Mouse (Mus musculus) bone marrow macrophage, adult 2 months (primary cell): ENCODE data around the gene Manbal. TPM values are rescaled to one million over a fixed set of nuclear protein-coding genes. Genes with fewer than 3 reads are reported as not detected.

ENCODE experiments used
- H3K27ac ChIP-seq: 2 replicates; pipeline ENCODE4 v1.5.1; 2012; ENCODE audit warnings: low read depth, low read length; ENCODE audit not compliant: insufficient read depth
- H3K4me1 ChIP-seq: 2 replicates; pipeline ENCODE4 v1.6.1; 2012; ENCODE audit warnings: low read length; ENCODE audit not compliant: control insufficient read depth, insufficient read depth
- H3K4me3 ChIP-seq: 2 replicates; pipeline ENCODE4 v1.5.1; 2012; ENCODE audit warnings: mild to moderate bottlenecking, low read length, moderate library complexity; ENCODE audit not compliant: insufficient read depth
- CTCF ChIP-seq: IDR thresholded peaks from 2 replicates; pipeline ENCODE4 v1.5.1; 2012; ENCODE audit warnings: low read depth, mild to moderate bottlenecking, low read length, moderate library complexity
- POLR2A ChIP-seq: IDR thresholded peaks from 2 replicates; pipeline ENCODE4 v1.6.1; 2012; ENCODE audit warnings: mild to moderate bottlenecking, low read depth, low read length, borderline replicate concordance
- polyA plus RNA-seq: library from polyadenylated mRNA; stranded (reverse); fragments of >200 nt; gene quantifications from 2 replicates; pipeline ENCODE4 v1.2.4, GENCODE M21; 2012; ENCODE audit not compliant: missing spikeins, insufficient read depth, insufficient read length

Manbal gene
- polyA plus RNA-seq, 1 experiment, result 32.7 TPM

DNA sequence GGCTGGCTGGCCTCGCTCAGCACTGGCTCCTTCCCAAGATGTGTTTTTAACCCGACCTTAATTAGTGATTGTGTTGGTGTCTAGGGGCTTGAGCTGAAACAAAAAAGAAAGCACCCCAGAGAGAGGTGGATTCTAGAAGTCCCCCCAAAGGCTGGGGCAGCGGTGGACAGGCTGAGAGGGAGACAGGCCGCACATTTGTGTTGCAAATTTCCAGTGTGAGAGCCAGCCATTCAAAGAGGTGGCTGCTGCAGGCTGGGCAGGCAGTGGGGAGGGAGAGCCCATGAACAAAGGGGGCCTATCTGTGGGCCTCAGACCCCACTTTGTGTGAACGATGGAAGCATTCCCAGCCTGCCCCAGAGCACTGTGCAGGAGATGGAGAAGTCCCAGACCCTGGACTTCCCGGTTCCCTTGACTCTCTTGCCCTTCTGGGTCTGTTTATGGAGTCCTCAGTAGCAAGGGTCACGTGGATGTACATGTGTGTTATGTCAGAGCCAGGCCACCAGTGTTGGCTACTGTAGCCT, 27.1 kb upstream of the Manbal start:
- no peak overlapping the region for H3K4me3 ChIP-seq
- TF ChIP-seq CTCF, result no peak
- no peak for TF ChIP-seq POLR2A
- H3K27ac ChIP-seq, result no peak overlapping the region
- peaks cover 2% of the 10 kb centered on the region; the same call in 1 of the 2 replicates for H3K4me1 ChIP-seq

DNA sequence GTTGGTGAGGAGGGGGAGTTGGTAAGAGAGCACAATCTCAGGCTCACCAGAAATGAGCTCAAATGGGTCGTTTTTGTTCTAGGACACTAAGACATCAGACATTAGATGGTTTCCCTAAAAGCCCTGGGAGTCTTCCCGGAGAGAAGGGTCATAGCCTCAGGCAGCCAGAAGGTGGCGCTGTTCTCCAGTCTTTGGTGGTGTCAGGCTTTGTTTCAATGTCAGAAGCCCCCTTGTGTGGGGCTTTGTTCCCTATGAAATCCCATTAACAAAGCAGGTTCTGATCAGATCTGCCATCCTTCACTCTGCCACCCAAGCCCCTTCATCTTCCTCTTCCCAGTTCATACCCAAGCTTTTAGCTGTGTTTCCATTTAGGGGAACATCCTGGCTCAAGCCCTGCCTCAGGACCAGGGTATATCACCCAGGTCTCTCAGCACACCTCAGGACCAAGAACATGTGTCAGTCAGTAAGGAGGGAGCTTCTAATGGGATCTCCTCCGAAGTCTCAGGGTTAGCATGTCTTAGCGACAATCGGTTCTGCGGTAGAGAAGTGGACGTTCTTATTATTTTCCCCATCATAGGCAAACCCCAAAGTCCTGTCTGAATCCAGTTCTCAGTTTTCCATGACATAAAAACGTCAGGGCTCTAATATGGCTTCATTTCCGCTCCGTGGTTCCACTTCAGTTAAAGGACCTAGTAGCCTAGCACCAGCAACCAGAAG, 25.7 kb upstream of the Manbal start:
- no peak overlapping the region for H3K4me3 ChIP-seq
- no peak overlapping the region for H3K27ac ChIP-seq
- 0 out of 2 replicates have a peak, but pooled peaks cover 2% of the 10 kb centered on the region for H3K4me1 ChIP-seq
- TF ChIP-seq POLR2A, result no peak
- TF ChIP-seq CTCF, result peak; percentile 99

DNA sequence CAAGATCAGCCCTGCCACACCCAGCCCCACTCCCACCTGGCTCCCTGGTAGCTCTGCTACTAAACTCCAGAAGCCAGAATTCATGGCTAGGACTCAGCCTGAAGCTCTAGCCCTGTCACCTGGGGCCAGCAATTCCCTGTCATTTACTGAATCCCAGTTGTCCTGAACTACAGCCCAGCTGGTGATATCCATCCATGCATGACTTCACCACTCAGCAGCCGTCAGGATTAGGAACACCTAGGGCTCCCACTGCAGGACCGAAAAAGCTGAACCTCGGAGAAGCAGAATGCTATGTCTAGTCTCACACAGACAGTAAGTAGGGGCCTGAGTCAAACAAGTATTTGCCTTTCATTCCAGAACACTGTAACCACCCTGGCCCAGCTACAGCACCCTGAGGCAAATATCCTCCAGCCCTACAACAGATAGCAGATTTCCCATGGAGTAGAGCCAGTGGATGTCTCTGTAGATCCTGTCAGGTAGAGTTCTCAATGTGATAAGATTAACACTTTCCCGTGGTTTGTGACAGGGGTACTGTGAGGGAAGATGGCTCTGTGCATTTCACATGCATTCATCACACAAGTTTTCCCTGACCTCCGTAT, 25.0 kb upstream of the Manbal start:
- Histone ChIP-seq H3K4me3 (no peak overlapping the region), H3K27ac (no peak overlapping the region), H3K4me1 (0 out of 2 replicates have a peak, but pooled peaks cover 2% of the 10 kb centered on the region)
- no peak for TF ChIP-seq POLR2A
- no peak for TF ChIP-seq CTCF

DNA sequence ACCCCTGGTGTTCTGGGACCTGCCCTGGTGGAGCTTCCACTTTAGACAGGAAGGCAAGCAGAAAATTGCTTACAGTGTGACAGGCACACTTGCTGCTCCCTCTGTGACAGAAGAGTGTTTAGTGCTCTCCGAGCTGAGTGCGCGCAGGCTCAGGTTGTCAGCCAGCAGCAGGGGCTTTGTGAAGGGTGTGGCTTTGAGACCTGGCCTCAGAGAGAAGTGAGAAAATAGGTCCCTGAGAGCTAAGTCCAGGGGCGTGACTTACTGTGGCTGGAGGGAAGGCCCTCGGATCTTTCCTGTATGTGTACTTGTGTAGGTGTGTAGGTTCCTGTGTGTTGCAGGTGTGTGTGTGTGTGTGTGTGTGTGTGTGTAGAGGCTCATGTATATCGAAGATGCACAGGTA, 24.1 kb upstream of the Manbal start:
- Histone ChIP-seq H3K27ac (no peak overlapping the region), H3K4me3 (no peak overlapping the region), H3K4me1 (0 out of 2 replicates have a peak, but pooled peaks cover 2% of the 10 kb centered on the region)
- TF ChIP-seq CTCF, result no peak
- no peak for TF ChIP-seq POLR2A

DNA sequence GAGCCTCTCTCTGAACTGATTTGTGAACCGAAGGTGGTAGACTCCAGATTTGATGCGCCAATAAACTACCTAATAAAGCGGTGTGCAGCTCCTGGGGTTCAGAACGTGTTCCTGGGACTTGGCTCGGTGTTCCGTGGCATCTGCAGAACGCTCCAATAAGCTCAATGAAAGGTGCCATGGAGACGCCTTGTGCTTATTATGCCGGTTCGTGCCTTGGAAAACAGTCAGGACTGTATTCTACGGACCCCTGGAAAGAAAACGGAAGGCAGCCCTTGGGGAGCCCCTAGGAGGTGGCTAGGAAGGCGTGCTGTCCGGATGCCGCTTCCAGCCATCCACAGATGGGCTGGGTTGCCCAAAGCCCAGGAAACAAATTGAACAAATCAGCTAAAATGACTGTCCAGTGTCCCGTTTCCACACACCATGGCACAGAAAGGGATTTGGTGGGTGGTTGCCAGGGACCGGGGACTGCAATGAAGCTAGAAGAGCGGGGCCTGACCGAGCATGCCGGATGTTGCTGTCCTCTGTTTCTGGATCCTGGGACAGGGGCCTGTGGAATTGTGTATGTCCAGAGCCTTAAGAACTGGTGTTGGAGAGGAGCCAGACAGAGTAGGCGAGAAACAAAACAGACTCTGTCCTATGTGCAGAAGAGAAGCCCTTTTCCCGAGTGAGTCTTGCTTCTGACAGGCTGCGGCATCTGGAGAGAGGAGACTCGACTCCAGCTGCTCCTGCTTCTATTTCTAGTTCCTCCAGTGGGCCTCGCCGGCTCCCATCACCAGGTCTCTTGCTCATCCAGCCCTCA, 19.8 kb upstream of the Manbal start, which contains the start of gene Ghrh:
TSS of gene Ghrh (minus strand) at position 146 of the 799 bp plus-strand sequence.
- Histone ChIP-seq H3K27ac (no peak within 1 kb of the TSS), H3K4me3 (no peak within 1 kb of the TSS), H3K4me1 (no peaks in the 10 kb centered on the region)
- TF ChIP-seq CTCF, result no peak
- no peak for TF ChIP-seq POLR2A

DNA sequence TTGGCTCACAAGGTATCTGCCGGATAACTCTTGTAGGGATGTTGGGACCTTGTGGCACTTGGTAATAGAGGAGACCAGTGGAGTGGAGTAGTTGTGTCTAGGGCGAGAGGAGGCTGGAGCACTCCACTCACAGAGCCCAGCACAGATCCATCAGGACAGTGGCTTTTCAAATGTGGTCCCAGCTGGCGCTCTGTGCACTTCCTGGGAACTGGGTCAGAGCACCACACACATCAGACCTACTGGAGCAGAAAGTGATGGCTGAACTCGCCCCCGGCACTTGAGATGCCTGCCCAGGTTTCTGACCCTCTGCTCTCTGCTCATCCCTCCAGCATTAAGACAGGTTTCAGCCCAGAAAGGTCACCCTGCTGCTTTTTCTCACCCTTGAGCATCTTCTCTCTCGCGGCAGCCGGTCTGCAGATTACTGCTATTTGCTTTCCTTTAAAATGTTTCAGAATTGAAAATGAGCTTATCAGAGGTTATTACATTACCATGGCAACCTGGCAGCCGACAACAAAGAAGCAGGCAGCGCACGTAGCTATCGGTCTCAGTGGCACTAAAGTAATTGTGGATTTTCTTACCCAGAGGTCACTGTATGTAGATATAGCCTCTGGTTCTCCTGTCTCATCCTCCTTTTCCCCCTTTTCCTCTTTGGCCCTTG, 18.1 kb upstream of the Manbal start:
- H3K27ac ChIP-seq, result no peak overlapping the region
- no peak for TF ChIP-seq CTCF
- no peak for TF ChIP-seq POLR2A
- no peaks in the 10 kb centered on the region for H3K4me1 ChIP-seq
- H3K4me3 ChIP-seq, result no peak overlapping the region

DNA sequence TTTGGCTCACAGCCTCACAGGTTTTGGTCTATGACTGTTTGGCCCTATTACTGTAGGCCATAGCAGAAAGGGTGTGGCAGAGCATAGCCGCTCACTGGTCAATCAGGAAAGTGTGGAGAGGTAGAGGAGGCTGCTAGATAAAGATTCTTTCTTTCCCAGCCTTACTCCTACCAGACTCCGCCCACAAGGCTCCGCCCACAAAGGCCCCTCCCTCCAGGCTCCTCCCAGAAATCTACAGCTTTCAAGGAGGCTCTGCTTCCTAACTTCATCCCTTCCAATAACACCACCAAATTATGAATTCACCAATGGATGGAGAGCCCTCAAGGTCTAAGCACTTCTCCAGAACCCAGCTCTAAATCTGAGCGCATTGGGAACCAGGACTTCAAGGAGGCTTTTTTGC, 14.2 kb upstream of the Manbal start:
- TF ChIP-seq POLR2A (no peak), CTCF (no peak)
- Histone ChIP-seq H3K4me3 (no peak overlapping the region), H3K4me1 (no peaks in the 10 kb centered on the region), H3K27ac (no peak overlapping the region)

DNA sequence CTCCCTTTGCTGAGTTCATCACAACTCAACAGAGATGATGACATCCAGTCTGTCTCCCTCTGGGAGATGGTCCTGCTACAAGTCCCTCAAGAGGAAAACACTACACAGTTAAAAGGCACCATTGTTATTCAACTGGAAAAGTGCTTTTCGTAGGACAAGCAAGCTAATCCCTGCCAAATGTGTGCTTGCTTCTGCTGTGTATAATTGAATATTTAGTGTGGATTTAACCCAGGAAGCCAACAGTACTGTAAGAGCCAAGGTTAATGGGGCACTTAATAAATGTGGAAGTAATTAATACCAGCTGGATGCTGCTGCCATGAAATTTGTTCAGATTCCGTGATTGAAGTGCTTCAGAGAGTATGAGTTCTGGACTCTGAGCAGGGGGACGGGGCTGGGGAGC, 13.3 kb upstream of the Manbal start:
- TF ChIP-seq POLR2A (no peak), CTCF (no peak)
- H3K4me3 ChIP-seq, result no peak overlapping the region
- no peaks in the 10 kb centered on the region for H3K4me1 ChIP-seq
- no peak overlapping the region for H3K27ac ChIP-seq

DNA sequence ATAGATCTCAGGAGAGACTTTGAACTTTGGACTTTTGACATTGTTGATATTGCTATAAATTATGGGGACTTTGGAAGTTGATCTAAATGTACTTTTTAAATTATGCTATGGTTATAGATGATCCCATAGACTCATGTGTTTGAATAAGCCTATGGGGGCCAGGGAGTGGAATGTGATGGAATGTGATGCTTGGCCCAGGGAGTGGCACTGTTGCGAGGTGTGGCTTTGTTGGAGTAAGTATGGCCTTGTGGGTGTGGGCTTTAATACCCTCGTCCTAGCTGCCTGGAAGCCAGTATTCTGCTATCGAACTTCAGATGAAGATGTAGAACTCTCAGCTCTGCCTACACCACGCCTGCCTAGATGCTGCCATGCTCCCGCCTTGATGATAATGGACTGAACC, 7.4 kb upstream of the Manbal start:
- no peak for TF ChIP-seq POLR2A
- no peak for TF ChIP-seq CTCF
- Histone ChIP-seq H3K4me3 (no peak overlapping the region), H3K4me1 (peaks cover 6% of the 10 kb centered on the region), H3K27ac (no peak overlapping the region)
